Mouse (Mus musculus) erythroid progenitor cell, adult 5-6 weeks (primary cell): ENCODE data around the gene Dnajc5g. TPM values are rescaled to one million over a fixed set of nuclear protein-coding genes. Genes with fewer than 3 reads are reported as not detected.

Source experiments
- ATAC-seq: replicated peaks from 2 replicates; pipeline ENCODE4 v1.8.0; 2016; ENCODE audit warnings: moderate number of reproducible peaks, mild to moderate bottlenecking, moderate TSS enrichment, inconsistent platforms; ENCODE audit not compliant: poor library complexity, low FRiP score, severe bottlenecking
- total RNA-seq, 2 experiments: library from RNA; stranded (forward) in 1 of 2; stranded (reverse) in 1 of 2; fragments of 150-400 nt in 1 of 2; fragments of 186-747, 209-891 nt in 1 of 2; gene quantifications; 2 replicates each; pipeline versions ENCODE4 v1.2.3 to v1.2.4; 2015 to 2017; ENCODE audit warnings: low replicate concordance in 2 of 2

Gene Dnajc5g
- total RNA-seq, 2 experiments from 2014 or later, result not detected

DNA sequence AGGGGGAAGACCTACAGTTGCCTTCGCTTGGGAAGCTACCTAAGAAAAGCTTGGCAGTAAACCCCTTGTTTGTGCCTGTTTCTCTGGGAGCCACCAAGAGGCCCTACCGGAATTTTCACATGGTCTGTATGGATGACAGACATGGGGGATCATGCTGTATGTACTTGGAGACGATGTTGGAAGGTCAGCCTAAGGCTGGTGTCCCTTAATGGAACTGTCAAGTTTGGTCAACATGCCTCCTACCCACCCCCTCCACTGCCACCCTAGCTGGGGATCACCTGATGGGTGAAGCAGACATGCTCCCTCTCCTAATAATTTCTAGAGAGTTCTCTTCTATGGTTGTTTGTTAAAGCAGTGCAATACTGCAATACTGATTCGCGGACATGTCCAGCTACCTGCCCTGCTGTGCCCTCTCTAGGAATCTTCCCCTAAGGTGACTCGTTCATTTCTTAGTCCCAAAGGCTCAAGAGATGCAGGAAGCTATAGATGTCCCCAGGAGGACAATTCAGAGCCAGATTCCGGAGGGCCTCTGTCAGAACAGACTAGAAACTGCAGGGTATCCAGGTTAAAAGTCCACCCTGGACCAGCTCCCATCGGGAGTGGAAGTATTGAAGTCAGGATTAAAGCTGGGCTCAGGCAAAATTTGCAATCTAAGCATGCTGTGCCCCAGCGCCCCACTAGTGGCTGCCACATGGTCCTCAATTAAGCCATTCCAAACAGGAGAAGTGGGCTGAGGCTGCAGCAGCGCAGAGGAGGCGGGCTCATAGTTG lies 10.2 kb upstream of the Dnajc5g start:
- no peak for ATAC-seq

DNA sequence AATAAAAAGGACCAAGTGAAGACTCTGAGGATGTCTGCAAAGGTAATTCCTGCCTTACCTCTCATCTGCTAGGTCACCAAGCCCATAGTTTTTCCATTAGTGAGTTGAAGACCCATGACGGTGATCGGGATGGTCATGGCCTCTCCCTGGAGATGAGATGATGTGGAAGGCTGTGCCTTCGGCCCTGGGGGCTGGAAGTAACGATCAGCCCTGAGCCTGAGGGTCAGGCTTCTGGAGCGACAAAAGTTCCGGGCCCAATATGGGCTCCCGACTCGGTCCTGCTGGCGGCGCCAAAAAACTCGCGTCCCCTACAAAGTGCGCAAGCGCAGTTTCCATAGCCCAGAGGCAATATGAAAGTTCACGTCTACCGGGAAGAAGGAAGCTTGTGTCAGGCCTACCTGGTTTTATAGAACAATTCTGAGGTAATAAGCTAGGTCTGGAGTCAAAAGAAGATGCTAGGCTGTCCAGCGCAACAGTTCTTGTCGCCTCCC lies 2.0 kb downstream of the Dnajc5g start, which contains the start of gene Slc30a3:
Gene Slc30a3 (minus strand): TSS at position 238 of the 491 bp plus-strand sequence.
- ATAC-seq, result no peak

DNA sequence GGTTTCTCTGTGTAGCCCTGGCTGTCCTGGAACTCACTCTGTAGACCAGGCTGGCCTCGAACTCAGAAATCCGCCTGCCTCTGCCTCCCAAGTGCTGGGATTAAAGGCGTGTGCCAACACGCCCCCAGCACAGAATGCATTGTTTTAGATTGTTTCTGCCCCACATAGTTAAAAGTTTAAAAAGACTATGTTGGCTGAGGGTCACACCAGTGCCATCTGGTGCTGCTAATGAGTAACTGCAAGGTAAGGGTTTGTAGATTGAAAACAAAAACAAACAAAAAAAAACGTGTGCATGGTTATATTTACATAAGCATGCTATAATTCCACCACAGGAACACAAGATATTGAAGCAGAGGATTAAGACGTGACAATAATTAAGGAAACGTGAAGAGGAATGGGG lies 4.7 kb downstream of the Dnajc5g start:
- no peak for ATAC-seq

DNA sequence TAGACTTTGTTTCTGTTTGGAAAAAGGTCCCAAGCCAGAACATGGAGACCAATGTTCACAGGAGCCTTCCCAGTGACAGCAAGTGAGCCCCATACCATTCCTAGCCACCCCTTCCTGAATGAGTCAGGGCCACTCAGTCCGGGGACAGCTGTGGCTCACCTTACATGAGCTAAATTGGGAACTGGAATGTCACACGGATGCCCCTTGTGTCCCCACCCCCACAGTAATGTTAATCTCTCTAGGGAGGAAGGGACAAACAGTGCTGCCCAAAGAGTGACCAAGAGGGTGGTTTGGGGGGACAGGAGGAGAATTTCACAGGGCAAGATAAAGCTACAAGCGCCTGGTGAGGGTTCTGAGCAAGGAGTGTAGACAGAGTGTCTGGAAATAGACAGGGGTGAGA lies 10.3 kb downstream of the Dnajc5g start, which contains the start of gene Trim54:
Gene Trim54 (plus strand): TSS at position 359 of the 400 bp plus-strand sequence.
- no peak for ATAC-seq

DNA sequence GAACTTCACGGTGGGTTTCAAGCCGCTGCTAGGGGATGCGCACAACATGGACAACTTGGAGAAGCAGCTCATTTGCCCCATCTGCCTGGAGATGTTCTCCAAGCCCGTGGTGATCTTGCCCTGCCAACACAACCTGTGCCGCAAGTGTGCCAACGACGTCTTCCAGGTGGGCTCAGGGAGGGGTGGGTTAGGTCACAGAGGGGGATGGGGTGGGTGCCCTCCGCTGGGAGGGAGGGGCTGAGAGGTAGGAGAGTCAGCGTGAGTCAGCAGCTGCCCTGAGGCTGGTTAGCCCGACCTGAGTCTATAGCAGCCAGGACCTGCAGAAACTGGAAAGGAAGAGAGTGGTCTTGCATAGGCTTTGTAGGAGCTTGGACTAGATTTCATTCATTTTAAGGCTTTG lies 10.8 kb downstream of the Dnajc5g start:
- ATAC-seq, result no peak

DNA sequence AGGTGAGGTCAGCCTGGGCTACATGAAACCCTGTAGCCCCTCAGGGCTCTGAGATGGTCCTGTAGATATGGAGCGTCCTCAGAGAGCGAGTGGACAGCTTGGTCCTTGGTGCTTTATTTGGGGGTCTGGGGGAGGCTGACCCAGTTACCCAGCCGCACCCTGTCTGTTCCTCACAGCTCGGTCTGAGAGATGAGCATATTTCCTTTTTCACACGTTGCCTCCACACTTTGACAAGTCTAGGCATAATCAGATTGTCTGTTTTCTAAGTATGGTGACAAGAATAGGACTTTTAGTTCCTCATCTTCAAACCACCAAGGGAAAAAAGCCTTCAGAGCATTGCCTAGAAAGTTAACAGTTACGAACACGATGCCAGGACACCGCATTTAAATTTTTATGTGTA lies 15.0 kb downstream of the Dnajc5g start:
- ATAC-seq, result no peak

DNA sequence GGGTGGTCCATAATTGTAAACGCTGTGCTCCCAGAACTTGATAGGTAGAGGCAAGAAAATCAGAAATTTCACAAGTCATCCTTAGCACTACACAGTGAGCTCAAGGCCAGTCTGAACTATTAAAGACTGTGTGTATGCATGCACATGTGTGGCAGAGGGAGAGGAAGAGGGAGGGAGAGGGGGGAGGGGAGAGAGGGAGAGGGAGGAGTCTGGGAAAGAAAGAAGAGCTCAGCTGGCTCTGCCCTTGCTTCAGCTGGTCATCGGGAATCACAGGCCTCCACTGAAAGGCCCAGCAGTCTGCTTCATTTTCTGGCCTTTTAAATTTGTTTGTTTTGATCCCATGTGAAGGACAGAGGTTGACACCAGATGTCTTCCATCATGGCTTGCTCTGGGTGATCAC lies 17.4 kb downstream of the Dnajc5g start:
- ATAC-seq, result no peak

DNA sequence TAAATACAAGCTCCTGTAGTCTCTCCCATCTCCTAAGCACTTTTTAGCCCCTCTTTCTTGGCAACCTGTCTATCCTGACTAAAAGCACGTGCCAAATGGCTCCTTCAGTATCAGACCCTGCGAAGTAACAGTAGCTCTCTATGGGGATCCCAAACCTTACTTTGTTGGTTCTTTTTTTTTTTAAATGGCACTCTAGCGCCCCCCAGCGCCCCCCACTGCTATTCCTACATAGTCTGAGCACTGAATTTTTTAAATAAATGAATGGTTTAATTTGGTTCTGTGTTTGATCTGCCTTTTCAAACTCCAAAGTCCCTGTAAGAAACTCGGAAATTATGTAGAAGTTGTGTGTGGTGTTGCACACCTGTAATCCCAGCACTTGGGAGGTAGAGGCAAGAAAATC lies 20.0 kb downstream of the Dnajc5g start:
- ATAC-seq, result no peak

DNA sequence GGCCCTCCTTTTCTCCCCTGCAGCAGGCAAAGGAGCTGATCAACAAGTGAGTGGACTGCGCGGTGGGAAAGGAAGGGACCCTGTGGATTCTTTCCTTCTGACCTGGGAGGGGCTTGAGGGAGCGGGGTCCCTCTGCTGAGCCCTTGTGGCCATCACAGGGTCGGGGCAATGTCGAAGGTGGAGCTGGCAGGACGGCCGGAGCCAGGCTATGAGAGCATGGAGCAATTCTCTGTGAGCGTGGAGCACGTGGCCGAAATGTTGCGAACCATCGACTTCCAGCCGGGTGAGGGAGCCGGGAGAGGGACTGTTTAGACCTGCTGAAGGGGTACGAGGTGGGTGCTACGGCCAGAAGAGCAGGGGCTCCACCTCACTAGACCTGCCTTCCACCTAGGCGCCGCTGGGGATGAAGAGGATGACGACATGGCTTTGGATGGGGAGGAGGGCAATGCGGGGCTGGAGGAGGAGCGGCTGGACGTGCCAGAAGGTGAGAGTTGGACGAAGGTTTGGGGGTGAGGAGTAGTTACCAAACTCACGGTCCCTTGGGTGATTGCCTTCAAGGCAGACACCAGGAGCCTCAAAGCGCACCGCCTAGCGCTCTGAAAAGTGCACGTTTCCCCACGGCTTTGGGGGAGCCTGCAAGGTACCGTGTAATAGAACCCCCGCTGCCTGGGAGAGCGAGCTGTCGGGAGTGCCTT lies 30.8 kb downstream of the Dnajc5g start:
- no peak for ATAC-seq

DNA sequence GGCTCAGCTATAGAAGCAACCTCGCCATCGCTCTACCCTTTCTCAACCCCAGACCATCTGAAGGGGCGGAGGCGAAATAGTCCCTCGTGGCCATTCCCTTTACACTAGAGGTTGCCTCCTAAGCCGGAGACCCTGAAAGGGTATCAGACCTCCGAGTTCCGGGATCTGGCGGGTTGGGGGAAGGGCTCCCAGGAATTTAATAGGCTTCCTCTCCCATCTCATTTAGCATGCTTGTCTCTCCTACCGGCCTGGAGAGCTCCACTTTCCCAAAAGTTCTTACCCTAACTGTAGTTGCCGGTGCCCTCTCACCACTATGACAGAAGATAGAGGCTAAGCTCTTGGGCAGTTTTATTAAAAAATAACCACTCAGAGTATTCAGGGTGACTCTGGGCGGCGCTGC lies 31.6 kb downstream of the Dnajc5g start:
- ATAC-seq, result no peak

DNA sequence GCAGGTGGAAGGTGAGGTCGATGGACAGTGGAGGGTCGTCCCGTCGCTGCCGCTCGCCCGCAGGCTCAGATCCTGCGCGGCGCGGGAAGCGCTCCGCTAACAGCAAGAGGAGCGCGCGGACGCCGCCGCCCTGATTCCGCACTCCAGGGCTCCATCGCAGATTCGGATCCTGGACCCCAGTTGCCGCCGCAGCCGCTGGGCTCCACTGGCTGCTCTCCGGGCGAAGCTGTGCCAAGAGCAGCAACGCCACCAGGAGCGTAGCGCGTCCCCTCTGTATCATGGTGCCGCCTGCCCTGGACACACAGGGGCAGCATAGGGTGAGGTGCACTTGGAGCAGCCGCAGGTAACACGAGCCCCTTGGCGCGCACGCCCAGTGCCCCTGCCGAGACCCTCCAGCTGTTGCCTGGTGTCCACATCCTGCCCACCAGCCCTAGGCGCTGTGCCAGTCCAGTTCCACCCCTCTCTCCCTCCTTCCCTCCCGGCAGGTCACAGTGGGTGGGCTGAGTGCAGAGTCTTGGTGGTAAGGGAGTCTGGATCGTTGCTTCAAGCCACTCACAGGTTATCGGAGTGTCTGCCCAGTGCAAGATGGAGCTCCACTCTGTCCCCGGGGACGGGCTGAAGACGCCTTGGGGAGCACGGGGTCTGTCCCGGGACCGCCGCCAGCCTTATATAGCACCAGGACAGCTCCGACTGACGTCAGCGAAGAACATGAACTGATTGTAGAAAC lies 32.3 kb downstream of the Dnajc5g start, which contains the start of gene Ucn:
Gene Ucn (minus strand): TSS at position 589 of the 727 bp plus-strand sequence.
- ATAC-seq, result no peak

DNA sequence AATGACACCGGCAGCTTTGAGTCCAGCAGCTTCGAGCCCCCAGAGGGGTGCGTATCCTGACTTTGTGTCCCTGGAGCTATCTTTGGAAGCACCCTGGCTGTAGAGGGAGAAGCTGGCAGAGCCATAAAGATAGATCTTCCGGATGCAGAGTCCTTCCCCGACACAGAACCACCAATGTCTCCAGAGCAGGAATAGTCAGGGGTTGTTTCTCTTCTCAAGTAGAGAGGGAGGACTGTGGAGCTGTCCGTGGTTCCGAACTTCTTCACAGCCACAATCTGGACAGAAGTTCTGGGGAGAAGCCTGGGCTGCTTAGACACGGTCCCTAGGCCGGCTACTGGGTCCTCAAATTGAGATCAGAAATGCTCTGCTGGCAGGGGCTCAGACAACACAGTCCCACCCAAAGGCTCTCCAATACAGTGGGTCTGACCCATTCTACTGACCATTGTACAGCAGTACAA lies 32.9 kb downstream of the Dnajc5g start:
- no peak for ATAC-seq

DNA sequence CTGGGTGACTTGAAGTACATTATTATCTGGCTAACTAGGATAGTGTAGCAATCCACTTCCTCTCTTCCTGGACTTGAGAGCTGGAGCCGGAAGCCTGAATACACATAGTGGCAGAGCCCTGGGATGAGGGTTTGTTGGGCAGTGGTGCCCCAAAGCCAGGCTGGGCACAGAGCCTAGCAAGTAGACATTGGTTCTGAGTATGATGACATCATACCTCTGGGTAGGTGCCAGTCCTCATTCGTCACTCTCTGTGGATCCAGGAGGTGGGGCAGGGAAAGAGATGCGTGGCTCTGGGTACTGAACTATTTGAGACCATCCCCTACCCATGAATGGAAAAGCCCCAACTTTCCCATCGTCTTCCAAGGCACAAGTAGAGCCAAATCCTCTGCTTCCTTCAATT lies 43.7 kb downstream of the Dnajc5g start:
- ATAC-seq, result no peak

DNA sequence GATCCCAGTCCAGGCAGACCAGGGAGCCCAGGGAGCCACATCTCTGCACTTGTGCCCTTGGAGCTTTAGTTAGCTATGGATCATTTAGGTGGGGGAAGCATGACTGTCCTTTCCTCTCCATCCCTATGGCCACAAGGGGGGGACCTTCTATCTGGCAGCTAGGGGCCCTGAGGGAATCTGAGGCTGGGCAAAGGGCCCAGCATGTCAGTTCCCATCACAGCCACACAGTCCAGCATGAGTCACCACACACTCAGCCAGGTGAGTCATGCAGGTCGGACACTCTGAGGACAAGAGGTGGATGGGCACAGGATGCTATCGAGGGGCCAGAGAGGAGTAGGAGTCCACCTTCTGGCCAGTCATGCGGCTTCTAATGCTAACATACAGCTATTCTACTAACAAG lies 45.7 kb downstream of the Dnajc5g start:
- no peak for ATAC-seq

DNA sequence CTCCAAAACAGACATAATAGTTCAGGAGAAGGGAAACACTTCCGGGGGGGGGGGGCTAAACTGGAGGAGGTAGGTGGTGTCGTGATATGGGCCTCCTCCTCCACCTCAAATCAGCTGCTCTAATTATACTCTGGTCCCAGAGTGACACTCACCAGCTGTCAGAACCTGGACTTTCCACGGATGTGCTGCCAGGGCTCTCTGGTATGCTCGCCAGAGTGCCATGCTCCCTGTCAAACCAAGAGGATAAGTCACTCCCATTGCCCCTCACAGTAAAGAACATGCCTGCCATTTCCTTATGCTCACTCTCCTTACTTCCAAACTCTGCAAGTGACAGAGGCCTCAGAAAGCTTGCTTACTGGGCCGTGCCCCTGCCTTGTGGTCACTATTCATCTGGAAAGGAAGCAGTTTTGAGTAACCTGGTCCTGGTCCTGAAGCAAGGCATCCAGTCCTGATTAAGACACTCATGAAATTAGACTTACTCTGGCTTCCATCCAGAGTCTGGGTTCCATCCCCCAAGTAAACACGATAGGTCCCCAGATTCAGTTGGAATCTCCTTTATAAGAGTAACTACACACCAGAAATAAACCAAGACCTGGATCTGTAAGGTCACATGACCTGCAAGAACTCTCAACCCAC lies 47.5 kb downstream of the Dnajc5g start:
- peak; percentile 6; the same call in 1 of the 2 replicates for ATAC-seq

DNA sequence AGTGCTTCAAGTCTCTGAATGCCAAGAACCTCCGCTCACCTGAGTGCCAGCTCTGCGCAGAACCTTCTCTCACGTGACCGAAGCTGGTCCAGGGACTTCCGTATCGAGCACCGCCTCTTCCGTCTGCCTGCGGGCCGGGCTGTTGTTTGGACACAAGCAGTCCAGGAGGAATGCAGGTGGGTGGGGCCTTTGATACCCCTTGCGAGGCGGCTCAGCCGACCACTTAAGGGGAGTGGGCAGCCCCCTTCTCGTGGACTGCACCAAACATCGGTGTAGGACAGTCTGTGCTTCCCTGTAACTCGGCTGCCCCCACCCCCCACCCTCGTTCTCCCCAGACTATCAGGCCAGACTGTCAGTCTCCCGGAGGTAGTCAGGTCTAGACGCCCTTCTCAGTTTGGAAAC lies 48.1 kb downstream of the Dnajc5g start, which contains the start of gene Mpv17:
Gene Mpv17 (minus strand): TSS at position 100 of the 402 bp plus-strand sequence.
- peak; percentile 98 for ATAC-seq
